Mouse (Mus musculus) intestine, postnatal 0 days (tissue): Measurements from ENCODE around the gene Macf1. TPM values are rescaled to one million over a fixed set of nuclear protein-coding genes. Genes with fewer than 3 reads are reported as not detected.
A peak's percentile ranks its signal among the peaks of the same experiment; 100 is the strongest.

Source experiments
- ATAC-seq: fragments of 200-750 bp; cut with Nextera tagmentation; 2 replicates; pipeline ENCODE4 v1.8.0; 2017; ENCODE audit warnings: mild to moderate bottlenecking, moderate TSS enrichment, moderate library complexity
- H3K27ac ChIP-seq: fragments of 300-500 bp; sonication (generic); 2 replicates; pipeline ENCODE4 v1.5.1; 2014; ENCODE audit warnings: mild to moderate bottlenecking, low read depth, low read length, moderate library complexity
- H3K27me3 ChIP-seq: fragments of 300-500 bp; sonication (generic); replicated peaks from 2 replicates; pipeline ENCODE4 v1.6.1; 2014; ENCODE audit warnings: low read length, mixed read lengths; ENCODE audit not compliant: control insufficient read depth, insufficient read depth
- H3K36me3 ChIP-seq: fragments of 300-500 bp; sonication (generic); 2 replicates; pipeline ENCODE4 v1.6.1; 2014; ENCODE audit warnings: mild to moderate bottlenecking, moderate library complexity; ENCODE audit not compliant: control insufficient read depth, insufficient read depth
- H3K4me1 ChIP-seq: fragments of 300-500 bp; sonication (generic); replicated peaks from 2 replicates; pipeline ENCODE4 v1.6.1; 2014; ENCODE audit warnings: antibody characterized with exemption, low read length, mixed read lengths; ENCODE audit not compliant: control insufficient read depth, insufficient read depth
- H3K4me2 ChIP-seq: fragments of 300-500 bp; sonication (generic); replicated peaks from 2 replicates; pipeline ENCODE4 v1.6.1; 2014; ENCODE audit warnings: low read depth, mild to moderate bottlenecking, moderate library complexity
- H3K4me3 ChIP-seq: fragments of 300-500 bp; sonication (generic); 2 replicates; pipeline ENCODE4 v1.5.1; 2014; ENCODE audit warnings: low read depth, low read length
- H3K9ac ChIP-seq: fragments of 300-500 bp; sonication (generic); 2 replicates; pipeline ENCODE4 v1.6.1; 2014; ENCODE audit warnings: mild to moderate bottlenecking, low read depth, low read length
- H3K9me3 ChIP-seq: fragments of 300-500 bp; sonication (generic); 2 replicates; pipeline ENCODE4 v1.6.1; 2016; ENCODE audit warnings: mixed run types; ENCODE audit not compliant: control insufficient read depth
- CTCF ChIP-seq: sonication (generic); IDR thresholded peaks from 2 replicates; pipeline ENCODE4 v1.5.1; 2016; ENCODE audit warnings: low read depth, mild to moderate bottlenecking, control low read depth, antibody characterized with exemption, moderate library complexity
- WGBS: fragments of 180-500 bp; shearing (Covaris S2); extraction: QIAGEN DNeasy Blood & Tissue Kit; methylation state at CpG from one replicate; pipeline ENCODE4 v1.1.7; 2014; 5-methylcytosine and 5-hydroxymethylcytosine counted together
- polyA plus RNA-seq: library from polyadenylated mRNA; unstranded; fragments of >200 nt; fragmentation: Nextera tagmentation; extraction: Ambion mirVana; gene quantifications from 2 replicates; pipeline ENCODE4 v1.2.1, GENCODE M21; 2015

Gene Macf1
- polyA plus RNA-seq, 1 experiment from 2014 or later: 17.3 TPM

GRCm38 (mm10) chr4:123535271-123535670 lies 148.9 kb downstream of the Macf1 start:
- no peak overlapping the region for H3K4me3 ChIP-seq
- H3K36me3 ChIP-seq: peaks cover 3% of the 10 kb centered on the region; the same call in 1 of the 2 replicates
- H3K4me2 ChIP-seq: no peak overlapping the region
- no peaks in the 10 kb centered on the region for H3K9me3 ChIP-seq
- peak; percentile 87 for TF ChIP-seq CTCF
- H3K9ac ChIP-seq: no peak overlapping the region
- no peak for ATAC-seq
- H3K27me3 ChIP-seq: no peaks in the 10 kb centered on the region
- H3K27ac ChIP-seq: no peak overlapping the region
- WGBS: 43% methylated on average over 1 of the region's 1 CpGs
- no peaks in the 10 kb centered on the region for H3K4me1 ChIP-seq

DNA sequence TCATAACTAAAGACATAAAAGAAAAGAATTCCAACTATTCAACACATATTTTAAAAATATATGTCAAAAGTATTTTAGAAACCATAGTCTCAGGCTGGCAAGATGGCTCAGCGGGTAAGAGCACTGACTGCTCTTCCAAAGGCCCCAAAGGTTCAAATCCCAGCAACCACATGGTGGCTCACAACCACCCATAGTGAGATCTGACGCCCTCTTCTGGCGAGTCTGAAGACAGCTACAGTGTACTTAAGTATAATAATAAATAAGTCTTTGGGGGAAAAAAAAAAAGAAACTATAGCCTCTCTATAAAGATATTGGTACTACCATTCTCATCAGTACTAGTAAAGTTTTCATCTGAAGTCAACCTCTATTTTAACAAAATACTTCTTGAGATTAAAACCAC lies 152.2 kb downstream of the Macf1 start:
- H3K9ac ChIP-seq: no peak overlapping the region
- H3K4me3 ChIP-seq: no peak overlapping the region
- H3K36me3 ChIP-seq: peaks cover 3% of the 10 kb centered on the region; the same call in 1 of the 2 replicates
- H3K27me3 ChIP-seq: no peaks in the 10 kb centered on the region
- H3K4me1 ChIP-seq: no peaks in the 10 kb centered on the region
- 44% methylated on average over 3 of the region's 3 CpGs for WGBS
- H3K27ac ChIP-seq: no peak overlapping the region
- TF ChIP-seq CTCF: no peak
- no peaks in the 10 kb centered on the region for H3K9me3 ChIP-seq
- no peak for ATAC-seq
- no peak overlapping the region for H3K4me2 ChIP-seq

DNA sequence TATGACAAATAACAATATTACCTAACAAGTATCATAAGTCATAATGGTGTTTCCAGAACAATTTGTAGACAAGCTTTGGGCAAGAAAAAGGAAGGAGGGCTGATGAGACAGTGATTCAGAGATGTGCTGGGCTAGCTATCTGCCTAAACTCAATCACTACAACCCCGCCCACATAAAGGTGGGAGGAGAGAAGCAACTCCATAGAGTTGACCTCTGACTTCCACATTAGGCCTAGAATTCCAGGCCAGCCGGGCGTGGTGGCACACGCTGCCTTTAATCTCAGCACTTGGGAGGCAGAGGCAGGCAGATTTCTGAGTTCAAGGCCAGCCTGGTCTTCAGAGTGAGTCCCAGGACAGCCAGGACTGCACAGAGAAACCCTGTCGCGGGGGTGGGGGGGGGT lies 153.2 kb downstream of the Macf1 start:
- H3K9ac ChIP-seq: no peak overlapping the region
- no peak overlapping the region for H3K4me3 ChIP-seq
- WGBS: 86% methylated on average over 6 of the region's 6 CpGs
- H3K27me3 ChIP-seq: no peaks in the 10 kb centered on the region
- no peak for ATAC-seq
- H3K4me2 ChIP-seq: no peak overlapping the region
- H3K27ac ChIP-seq: no peak overlapping the region
- no peaks in the 10 kb centered on the region for H3K4me1 ChIP-seq
- H3K9me3 ChIP-seq: no peaks in the 10 kb centered on the region
- peaks cover 2% of the 10 kb centered on the region; the same call in 1 of the 2 replicates for H3K36me3 ChIP-seq
- no peak for TF ChIP-seq CTCF

DNA sequence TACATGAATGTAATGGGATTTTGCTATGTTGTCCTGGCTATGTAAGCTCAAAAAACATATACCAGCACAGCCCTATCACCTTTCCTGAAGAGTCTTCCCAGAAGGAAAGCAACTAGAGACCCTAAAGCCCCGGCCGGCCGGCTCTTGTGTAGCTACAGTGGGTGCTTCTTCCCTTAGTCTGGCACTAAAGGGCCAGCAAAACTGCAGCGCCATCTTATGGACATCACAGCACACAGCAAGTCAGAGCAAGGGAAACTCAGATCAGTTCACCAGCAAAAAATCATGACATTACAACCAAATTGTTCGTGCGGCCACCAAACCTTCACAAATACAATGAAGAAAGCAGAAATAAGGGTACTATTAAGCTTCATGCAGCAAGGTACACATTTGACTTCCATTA lies 154.9 kb downstream of the Macf1 start:
- Histone ChIP-seq H3K27ac (no peak overlapping the region), H3K4me1 (no peaks in the 10 kb centered on the region), H3K9me3 (no peaks in the 10 kb centered on the region), H3K9ac (no peak overlapping the region), H3K36me3 (no peaks in the 10 kb centered on the region), H3K27me3 (no peaks in the 10 kb centered on the region), H3K4me3 (no peak overlapping the region), H3K4me2 (no peak overlapping the region)
- WGBS: 64% methylated on average over 6 of the region's 6 CpGs
- no peak for ATAC-seq
- TF ChIP-seq CTCF: peak; percentile 77

DNA sequence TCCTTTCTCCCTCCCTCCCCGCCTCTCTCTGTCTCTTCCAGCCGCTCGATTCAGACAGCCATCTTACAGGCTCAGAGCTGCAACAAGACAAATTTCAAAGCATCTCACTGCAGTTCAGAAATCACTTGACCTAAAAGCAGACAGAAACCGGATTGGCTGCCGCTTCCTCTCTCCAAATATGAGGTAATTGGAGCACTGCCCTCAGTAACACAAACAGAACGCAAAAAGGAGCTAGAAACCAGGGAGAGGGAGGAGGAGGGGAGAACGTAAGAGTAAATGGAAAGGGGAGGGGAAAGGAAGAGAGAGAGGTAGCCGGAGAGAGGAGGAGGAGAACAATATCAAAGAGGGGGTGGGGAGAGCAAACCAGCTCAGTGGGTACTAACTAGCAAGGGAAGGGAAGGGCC lies 156.6 kb downstream of the Macf1 start:
- H3K27me3 ChIP-seq: no peaks in the 10 kb centered on the region
- 21% methylated on average over 8 of the region's 8 CpGs for WGBS
- H3K4me1 ChIP-seq: no peaks in the 10 kb centered on the region
- H3K36me3 ChIP-seq: no peaks in the 10 kb centered on the region
- H3K4me3 ChIP-seq: peak overlapping the region; percentile 14; the same call in 1 of the 2 replicates
- no peak for TF ChIP-seq CTCF
- H3K9me3 ChIP-seq: no peaks in the 10 kb centered on the region
- H3K4me2 ChIP-seq: peak overlapping the region; percentile 50
- no peak for ATAC-seq
- H3K27ac ChIP-seq: no peak overlapping the region
- H3K9ac ChIP-seq: 0 out of 2 replicates have a peak overlapping the region, but pooled peaks have one; percentile 7

- Histone ChIP-seq H3K27me3 (no peaks in the 10 kb centered on the region), H3K9me3 (no peaks in the 10 kb centered on the region), H3K4me3 (peak overlapping the region; percentile 14; the same call in 1 of the 2 replicates), H3K4me2 (peak overlapping the region; percentile 50), H3K36me3 (no peaks in the 10 kb centered on the region), H3K4me1 (no peaks in the 10 kb centered on the region), H3K9ac (no peak overlapping the region), H3K27ac (no peak overlapping the region)
- no peak for ATAC-seq
- 43% methylated on average over 10 of the region's 10 CpGs for WGBS
- no peak for TF ChIP-seq CTCF
These were observed 157.3 kb downstream of the Macf1 start for GRCm38 (mm10) chr4:123526779-123527280.

DNA sequence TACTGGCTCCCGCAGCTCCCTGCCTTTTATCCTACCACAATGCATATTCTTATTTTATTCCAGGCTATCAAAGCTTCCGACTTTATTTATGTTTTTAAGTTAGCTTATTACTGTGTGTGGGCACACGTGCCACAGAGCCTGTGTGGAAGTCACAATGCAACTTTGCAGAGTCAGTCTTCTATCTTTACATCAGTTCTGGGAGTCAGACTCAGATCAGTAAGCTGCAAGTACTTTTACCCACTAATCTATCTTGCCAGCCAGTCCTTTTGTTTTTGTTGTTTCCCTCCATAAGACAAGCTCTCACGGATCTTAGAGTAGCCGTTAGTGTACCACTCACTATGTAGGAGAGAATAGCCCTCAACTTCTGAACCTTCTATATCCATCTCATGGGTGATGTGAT lies 159.4 kb downstream of the Macf1 start:
- Histone ChIP-seq H3K9me3 (no peaks in the 10 kb centered on the region), H3K4me2 (no peak overlapping the region), H3K4me3 (no peak overlapping the region), H3K9ac (no peak overlapping the region), H3K27ac (no peak overlapping the region), H3K4me1 (no peaks in the 10 kb centered on the region), H3K36me3 (no peaks in the 10 kb centered on the region), H3K27me3 (no peaks in the 10 kb centered on the region)
- TF ChIP-seq CTCF: no peak
- 88% methylated on average over 5 of the region's 5 CpGs for WGBS
- no peak for ATAC-seq
